Mouse (Mus musculus) heart, embryonic 12.5 days (tissue): ENCODE results near the gene Slco2a1. TPM values are rescaled to one million over a fixed set of nuclear protein-coding genes. Genes with fewer than 3 reads are reported as not detected.

Experiments
- ATAC-seq: fragments of 200-750 bp; cut with Nextera tagmentation; 2 replicates; pipeline ENCODE4 v1.8.0; 2017; ENCODE audit warnings: moderate TSS enrichment, moderate library complexity; ENCODE audit not compliant: insufficient number of reproducible peaks, low FRiP score
- H3K27ac ChIP-seq: fragments of 300-500 bp; sonication (generic); 2 replicates; pipeline ENCODE4 v1.5.1; 2016; ENCODE audit warnings: mild to moderate bottlenecking, moderate library complexity; ENCODE audit not compliant: poor library complexity, severe bottlenecking
- H3K27me3 ChIP-seq: fragments of 300-500 bp; sonication (generic); replicated peaks from 2 replicates; pipeline ENCODE4 v1.6.1; 2016; ENCODE audit warnings: mild to moderate bottlenecking, moderate library complexity
- H3K36me3 ChIP-seq: fragments of 300-500 bp; sonication (generic); 2 replicates; pipeline ENCODE4 v1.6.1; 2016; ENCODE audit warnings: mild to moderate bottlenecking, moderate library complexity
- H3K4me1 ChIP-seq: fragments of 300-500 bp; sonication (generic); replicated peaks from 2 replicates; pipeline ENCODE4 v1.6.1; 2016; ENCODE audit warnings: mild to moderate bottlenecking
- H3K4me2 ChIP-seq: fragments of 300-500 bp; sonication (generic); 2 replicates; pipeline ENCODE4 v1.6.1; 2016; ENCODE audit warnings: mild to moderate bottlenecking, moderate library complexity
- H3K4me3 ChIP-seq: fragments of 300-500 bp; sonication (generic); 2 replicates; pipeline ENCODE4 v1.5.1; 2016; ENCODE audit warnings: mild to moderate bottlenecking
- H3K9ac ChIP-seq: fragments of 300-500 bp; sonication (generic); 2 replicates; pipeline ENCODE4 v1.6.1; 2016; ENCODE audit warnings: mild to moderate bottlenecking, moderate library complexity
- H3K9me3 ChIP-seq: fragments of 300-500 bp; sonication (generic); replicated peaks from 2 replicates; pipeline ENCODE4 v1.6.1; 2016; ENCODE audit warnings: mild to moderate bottlenecking, moderate library complexity
- WGBS: fragments of 180-500 bp; shearing (Covaris S2); methylation state at CpG from one replicate; pipeline ENCODE4 v1.1.7; 2016; 5-methylcytosine and 5-hydroxymethylcytosine counted together
- polyA plus RNA-seq: library from polyadenylated mRNA; unstranded; fragments of >200 nt; fragmentation: Nextera tagmentation; extraction: Ambion mirVana; gene quantifications from 2 replicates; pipeline ENCODE4 v1.2.1, GENCODE M21; 2016

The Slco2a1 gene
- polyA plus RNA-seq, 1 experiment from 2014 or later: 9.0 TPM

DNA sequence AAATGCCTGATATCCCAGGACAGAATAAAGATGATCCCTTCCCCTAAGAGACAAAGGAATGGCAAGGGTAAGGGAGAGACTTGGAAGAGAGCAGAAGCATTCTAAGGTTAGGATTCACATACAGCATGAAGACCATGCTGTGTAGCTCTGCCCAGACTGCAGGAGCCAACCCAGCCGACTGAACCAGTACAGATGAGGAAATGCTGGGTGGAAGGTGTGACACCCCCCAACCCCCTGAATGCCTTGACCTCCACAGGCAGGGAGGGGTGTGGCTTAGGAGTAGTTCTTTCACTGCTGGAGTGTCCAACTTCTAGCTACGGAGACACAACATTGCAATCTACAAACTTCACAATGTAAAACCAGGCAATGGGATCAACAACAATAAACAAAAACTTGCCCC is 121.4 kb downstream of the Slco2a1 start:
- no peak overlapping the region for H3K9ac ChIP-seq
- 69% methylated on average over 2 of the region's 2 CpGs for WGBS
- peaks cover 51% of the 10 kb centered on the region for H3K27me3 ChIP-seq
- H3K9me3 ChIP-seq: no peaks in the 10 kb centered on the region
- peak overlapping the region; percentile 70; the same call in 1 of the 2 replicates for H3K4me2 ChIP-seq
- H3K27ac ChIP-seq: no peak overlapping the region
- H3K4me1 ChIP-seq: peaks cover 26% of the 10 kb centered on the region
- no peak for ATAC-seq
- H3K36me3 ChIP-seq: no peaks in the 10 kb centered on the region
- H3K4me3 ChIP-seq: 0 out of 2 replicates have a peak overlapping the region, but pooled peaks have one; percentile 55

GRCm38 (mm10) chr9:103110727-103111501 is 122.4 kb downstream of the Slco2a1 start:
- ATAC-seq: no peak
- H3K4me1 ChIP-seq: peaks cover 26% of the 10 kb centered on the region
- H3K36me3 ChIP-seq: no peaks in the 10 kb centered on the region
- H3K9me3 ChIP-seq: no peaks in the 10 kb centered on the region
- H3K27ac ChIP-seq: no peak overlapping the region
- peaks cover 54% of the 10 kb centered on the region for H3K27me3 ChIP-seq
- H3K4me3 ChIP-seq: peak overlapping the region; percentile 70
- peak overlapping the region; percentile 76 for H3K9ac ChIP-seq
- peak overlapping the region; percentile 82 for H3K4me2 ChIP-seq
- WGBS: 19% methylated on average over 18 of the region's 18 CpGs

DNA sequence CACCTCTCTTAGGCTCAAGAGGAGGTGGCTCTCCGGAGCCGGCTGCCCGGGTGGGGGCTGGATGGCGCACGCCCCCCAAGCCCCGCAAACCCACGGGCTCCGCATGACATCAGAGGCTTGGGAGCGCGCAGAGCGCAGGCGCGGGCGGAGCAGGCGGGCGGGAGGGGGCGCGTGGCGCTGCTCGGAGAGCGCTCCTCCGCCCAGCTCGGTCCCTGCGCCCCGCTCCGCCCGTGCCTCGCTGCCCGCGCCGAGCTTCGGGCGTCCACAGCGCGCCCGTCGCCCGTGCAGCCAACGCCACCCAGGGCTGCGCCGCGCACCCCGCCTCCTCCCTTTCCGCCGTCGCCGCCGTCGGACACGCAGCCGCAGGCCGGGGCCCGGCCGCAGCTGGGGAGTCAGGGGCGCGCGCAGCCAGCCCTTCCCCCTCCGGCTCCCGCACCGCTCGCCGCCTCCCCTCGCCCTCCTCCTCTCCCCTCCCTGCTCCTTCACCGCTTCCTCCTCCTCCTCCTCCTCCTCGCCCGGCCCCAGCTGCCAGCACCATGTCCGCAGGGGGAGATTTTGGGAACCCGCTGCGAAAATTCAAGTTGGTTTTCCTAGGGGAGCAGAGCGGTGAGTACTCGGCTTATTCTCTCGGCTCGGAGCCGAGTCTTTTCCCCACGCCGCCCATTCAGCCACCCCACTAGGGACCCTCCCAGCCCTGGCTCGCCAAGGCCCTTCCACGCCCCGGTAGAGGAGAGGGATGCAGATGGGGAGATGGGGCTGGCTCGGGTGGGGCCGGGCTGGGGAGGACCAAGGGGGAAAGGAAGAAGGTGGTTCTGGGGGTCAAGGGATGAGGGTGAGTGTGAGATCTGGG is 123.3 kb downstream of the Slco2a1 start, which contains the start of gene Rab6b:
TSS of gene Rab6b (plus strand) at position 167 of the 850 bp plus-strand sequence.
- no peaks in the 10 kb centered on the region for H3K36me3 ChIP-seq
- peak; percentile 72 for ATAC-seq
- no peak within 1 kb of the TSS for H3K27ac ChIP-seq
- H3K9me3 ChIP-seq: no peaks in the 10 kb centered on the region
- H3K27me3 ChIP-seq: peaks cover 54% of the 10 kb centered on the region
- peaks cover 26% of the 10 kb centered on the region for H3K4me1 ChIP-seq
- peak within 1 kb of the TSS; percentile 70 for H3K4me3 ChIP-seq
- WGBS: under 1% methylated on average over 53 of the region's 81 CpGs
- peak within 1 kb of the TSS; percentile 82 for H3K4me2 ChIP-seq
- H3K9ac ChIP-seq: peak within 1 kb of the TSS; percentile 76

- Histone ChIP-seq H3K9me3 (no peaks in the 10 kb centered on the region), H3K4me3 (peak overlapping the region; percentile 70), H3K4me1 (peaks cover 26% of the 10 kb centered on the region), H3K36me3 (no peaks in the 10 kb centered on the region), H3K9ac (peak overlapping the region; percentile 76; the same call in 1 of the 2 replicates), H3K27ac (no peak overlapping the region), H3K27me3 (peaks cover 54% of the 10 kb centered on the region), H3K4me2 (peak overlapping the region; percentile 82)
- ATAC-seq: peak; percentile 33; the same call in 1 of the 2 replicates
- 3% methylated on average over 34 of the region's 35 CpGs for WGBS
Observed at GRCm38 (mm10) chr9:103112471-103113271, 124.2 kb downstream of the Slco2a1 start.

DNA sequence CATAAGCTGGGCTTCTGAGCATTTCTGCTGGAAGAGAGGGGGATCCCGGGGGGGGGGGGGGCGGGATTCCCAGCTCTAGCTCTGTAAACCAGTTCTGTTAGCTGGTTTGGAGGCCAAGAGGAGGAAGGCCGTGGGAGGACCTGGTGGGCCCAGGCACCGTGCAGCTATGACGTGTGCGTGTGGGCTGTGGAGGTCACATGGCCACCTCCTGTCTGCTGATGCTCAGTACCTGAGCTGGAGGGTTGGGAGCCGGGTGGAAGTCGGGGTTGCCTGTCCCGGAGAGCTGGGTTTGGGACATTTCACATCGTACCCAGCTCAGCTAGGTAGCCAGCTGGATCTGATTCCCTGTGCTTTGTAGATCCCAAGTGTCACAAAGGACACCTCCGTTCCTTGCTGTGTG is 124.8 kb downstream of the Slco2a1 start:
- Histone ChIP-seq H3K4me3 (no peak overlapping the region), H3K9me3 (no peaks in the 10 kb centered on the region), H3K36me3 (no peaks in the 10 kb centered on the region), H3K9ac (no peak overlapping the region), H3K4me1 (peaks cover 26% of the 10 kb centered on the region), H3K4me2 (0 out of 2 replicates have a peak overlapping the region, but pooled peaks have one; percentile 82), H3K27ac (no peak overlapping the region), H3K27me3 (peaks cover 54% of the 10 kb centered on the region)
- 35% methylated on average over 11 of the region's 11 CpGs for WGBS
- ATAC-seq: no peak

GRCm38 (mm10) chr9:103114326-103114725 is 125.8 kb downstream of the Slco2a1 start:
- Histone ChIP-seq H3K9ac (no peak overlapping the region), H3K4me1 (peaks cover 22% of the 10 kb centered on the region), H3K27me3 (peaks cover 54% of the 10 kb centered on the region), H3K4me3 (no peak overlapping the region), H3K27ac (no peak overlapping the region), H3K4me2 (no peak overlapping the region), H3K9me3 (no peaks in the 10 kb centered on the region), H3K36me3 (no peaks in the 10 kb centered on the region)
- ATAC-seq: no peak
- 77% methylated on average over 8 of the region's 8 CpGs for WGBS

GRCm38 (mm10) chr9:103114901-103115300 is 126.4 kb downstream of the Slco2a1 start:
- Histone ChIP-seq H3K36me3 (no peaks in the 10 kb centered on the region), H3K9me3 (no peaks in the 10 kb centered on the region), H3K27me3 (peaks cover 53% of the 10 kb centered on the region), H3K4me3 (no peak overlapping the region), H3K27ac (no peak overlapping the region), H3K9ac (no peak overlapping the region), H3K4me1 (peaks cover 21% of the 10 kb centered on the region), H3K4me2 (no peak overlapping the region)
- WGBS: 89% methylated on average over 13 of the region's 13 CpGs
- ATAC-seq: no peak

DNA sequence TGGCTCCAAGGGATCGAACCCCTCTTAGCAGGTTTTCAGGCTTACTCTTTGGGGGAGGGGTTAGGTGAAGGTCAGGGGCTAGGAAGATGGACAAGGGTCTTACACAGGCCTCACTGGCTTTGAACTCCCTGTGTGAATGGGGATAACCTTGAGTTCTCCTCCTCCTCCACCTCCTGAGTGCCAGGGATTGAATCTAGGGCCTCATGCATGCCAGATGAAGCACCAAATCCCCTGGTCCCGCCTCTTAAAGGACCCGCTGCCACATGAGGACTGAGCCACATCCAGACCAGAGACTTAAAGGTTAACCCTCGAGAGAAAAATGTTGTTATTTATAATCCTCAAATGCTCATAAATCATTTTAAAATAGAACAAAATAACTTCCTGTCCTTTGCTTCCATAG is 128.4 kb downstream of the Slco2a1 start:
- H3K27me3 ChIP-seq: peaks cover 48% of the 10 kb centered on the region
- H3K27ac ChIP-seq: no peak overlapping the region
- 74% methylated on average over 4 of the region's 4 CpGs for WGBS
- H3K4me3 ChIP-seq: no peak overlapping the region
- H3K36me3 ChIP-seq: no peaks in the 10 kb centered on the region
- H3K9me3 ChIP-seq: no peaks in the 10 kb centered on the region
- no peak for ATAC-seq
- H3K4me2 ChIP-seq: no peak overlapping the region
- no peak overlapping the region for H3K9ac ChIP-seq
- H3K4me1 ChIP-seq: peaks cover 11% of the 10 kb centered on the region

GRCm38 (mm10) chr9:103117495-103117894 is 129.0 kb downstream of the Slco2a1 start:
- no peak for ATAC-seq
- Histone ChIP-seq H3K27ac (no peak overlapping the region), H3K9me3 (no peaks in the 10 kb centered on the region), H3K4me2 (no peak overlapping the region), H3K4me1 (peaks cover 7% of the 10 kb centered on the region), H3K9ac (no peak overlapping the region), H3K36me3 (no peaks in the 10 kb centered on the region), H3K4me3 (no peak overlapping the region), H3K27me3 (peaks cover 43% of the 10 kb centered on the region)
- 58% methylated on average over 5 of the region's 5 CpGs for WGBS

GRCm38 (mm10) chr9:103117951-103118350 is 129.4 kb downstream of the Slco2a1 start:
- peaks cover 38% of the 10 kb centered on the region for H3K27me3 ChIP-seq
- WGBS: 82% methylated on average over 8 of the region's 8 CpGs
- H3K4me3 ChIP-seq: no peak overlapping the region
- H3K4me2 ChIP-seq: no peak overlapping the region
- no peaks in the 10 kb centered on the region for H3K9me3 ChIP-seq
- H3K4me1 ChIP-seq: peaks cover 2% of the 10 kb centered on the region
- no peak overlapping the region for H3K9ac ChIP-seq
- H3K36me3 ChIP-seq: no peaks in the 10 kb centered on the region
- ATAC-seq: no peak
- H3K27ac ChIP-seq: no peak overlapping the region
